Mouse (Mus musculus): ENCODE results near the gene Bicd2. TPM values are rescaled to one million over a fixed set of nuclear protein-coding genes. Genes with fewer than 3 reads are reported as not detected.

The Bicd2 gene
- 26.2 and 31.4 TPM in 2 replicates for polyA plus RNA-seq (2012; rRNA removed)

DNA sequence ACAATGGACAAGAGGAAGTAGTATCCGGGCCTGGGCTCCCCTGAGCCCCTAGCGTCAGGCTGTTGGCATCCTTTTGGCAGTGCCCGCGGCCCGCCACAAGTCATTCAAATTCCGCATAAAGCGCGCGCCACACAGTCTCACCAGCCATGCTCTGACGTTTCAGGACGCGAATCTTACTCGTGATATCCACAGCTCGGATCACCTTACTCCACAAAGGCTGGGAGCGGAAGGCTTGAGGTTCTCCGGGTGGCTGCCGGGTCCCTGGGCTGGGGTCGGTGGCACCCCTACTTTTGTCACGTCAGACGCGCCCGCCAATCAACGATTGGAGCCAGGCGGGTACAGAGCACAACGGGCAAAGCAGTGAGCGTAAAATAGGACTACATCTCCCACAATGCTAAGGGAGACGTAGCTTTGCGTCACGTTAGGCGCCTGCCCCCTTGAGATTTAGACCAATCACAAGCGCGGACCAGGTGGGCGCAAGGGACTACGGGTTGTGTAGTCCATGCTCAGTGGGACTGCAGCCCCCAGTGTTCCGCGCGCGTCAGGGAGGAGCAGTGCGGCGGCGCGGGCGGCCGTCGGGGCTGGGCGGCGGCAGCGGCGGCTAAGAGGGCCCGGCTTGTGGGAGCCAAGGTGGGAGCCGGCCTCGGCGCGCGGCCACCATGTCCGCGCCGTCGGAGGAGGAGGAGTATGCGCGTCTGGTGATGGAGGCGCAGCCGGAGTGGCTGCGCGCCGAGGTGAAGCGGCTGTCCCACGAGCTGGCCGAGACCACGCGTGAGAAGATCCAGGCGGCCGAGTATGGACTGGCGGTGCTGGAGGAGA is at the start of gene Bicd2:
Gene Bicd2, plus strand, starts transcription at position 574 of the 819 bp plus-strand sequence.
- peak; percentile 87 for DNase-seq (ENCODE audit: low read depth)

DNA sequence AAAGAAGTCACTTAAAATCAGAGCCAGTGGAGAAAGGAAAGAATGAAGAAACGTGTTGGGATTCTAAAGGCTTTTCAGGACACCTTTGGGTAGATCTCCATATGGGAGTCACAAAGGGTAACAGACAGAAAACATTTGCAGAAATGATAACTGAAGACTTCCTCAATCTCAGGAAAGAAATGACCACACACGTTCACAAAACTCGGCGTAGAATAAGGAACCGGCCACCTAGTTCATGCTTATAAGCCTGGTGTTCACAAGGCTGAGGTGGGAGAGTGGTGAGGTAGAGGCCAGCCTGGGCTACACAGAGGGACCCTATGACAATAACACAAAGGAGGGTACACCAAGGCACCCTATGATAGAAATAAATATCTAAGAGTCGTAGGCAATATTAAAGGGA is 49.4 kb upstream of the Bicd2 start:
- DNase-seq (ENCODE audit: low read depth): no peak

DNA sequence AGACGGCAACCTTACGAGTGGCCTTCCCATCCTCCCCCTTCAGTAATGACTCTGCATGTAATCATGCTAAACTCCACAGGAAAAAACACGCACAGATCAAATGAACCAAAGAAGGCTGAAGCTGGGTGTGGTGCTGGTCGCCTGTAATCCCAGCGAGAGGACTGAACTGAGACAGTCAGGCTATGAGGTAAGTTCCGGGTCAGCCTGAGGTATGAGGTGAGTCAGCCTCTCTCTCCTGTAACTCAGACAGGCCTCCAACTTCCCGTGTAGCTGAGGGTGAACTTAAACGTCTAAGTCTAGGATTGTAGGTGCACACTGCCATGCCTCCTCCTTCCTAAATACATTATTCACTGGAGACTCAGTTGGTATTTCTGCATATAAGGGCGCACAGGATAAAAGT is 47.3 kb upstream of the Bicd2 start:
- no peak for DNase-seq (ENCODE audit: low read depth)

DNA sequence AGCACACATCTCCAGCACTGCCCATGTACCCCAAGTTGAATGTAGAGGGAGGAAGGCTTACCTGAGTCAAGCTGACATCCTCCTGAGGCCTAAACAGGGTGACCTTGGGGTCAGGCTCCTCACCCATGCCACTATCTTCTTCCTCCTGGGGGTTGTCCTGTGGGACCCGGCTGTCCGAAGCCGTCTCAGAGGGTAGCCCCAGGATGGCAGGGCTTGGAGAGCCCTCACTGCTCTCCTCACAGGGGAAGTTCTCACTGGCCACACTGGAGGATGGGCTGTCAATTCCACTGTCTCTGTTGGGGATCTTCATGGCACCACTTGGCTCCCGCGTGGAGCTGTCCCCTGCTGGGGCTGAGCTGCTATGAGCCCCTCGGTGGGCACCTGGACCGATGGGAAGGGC is 45.1 kb upstream of the Bicd2 start:
- no peak for DNase-seq (ENCODE audit: low read depth)

DNA sequence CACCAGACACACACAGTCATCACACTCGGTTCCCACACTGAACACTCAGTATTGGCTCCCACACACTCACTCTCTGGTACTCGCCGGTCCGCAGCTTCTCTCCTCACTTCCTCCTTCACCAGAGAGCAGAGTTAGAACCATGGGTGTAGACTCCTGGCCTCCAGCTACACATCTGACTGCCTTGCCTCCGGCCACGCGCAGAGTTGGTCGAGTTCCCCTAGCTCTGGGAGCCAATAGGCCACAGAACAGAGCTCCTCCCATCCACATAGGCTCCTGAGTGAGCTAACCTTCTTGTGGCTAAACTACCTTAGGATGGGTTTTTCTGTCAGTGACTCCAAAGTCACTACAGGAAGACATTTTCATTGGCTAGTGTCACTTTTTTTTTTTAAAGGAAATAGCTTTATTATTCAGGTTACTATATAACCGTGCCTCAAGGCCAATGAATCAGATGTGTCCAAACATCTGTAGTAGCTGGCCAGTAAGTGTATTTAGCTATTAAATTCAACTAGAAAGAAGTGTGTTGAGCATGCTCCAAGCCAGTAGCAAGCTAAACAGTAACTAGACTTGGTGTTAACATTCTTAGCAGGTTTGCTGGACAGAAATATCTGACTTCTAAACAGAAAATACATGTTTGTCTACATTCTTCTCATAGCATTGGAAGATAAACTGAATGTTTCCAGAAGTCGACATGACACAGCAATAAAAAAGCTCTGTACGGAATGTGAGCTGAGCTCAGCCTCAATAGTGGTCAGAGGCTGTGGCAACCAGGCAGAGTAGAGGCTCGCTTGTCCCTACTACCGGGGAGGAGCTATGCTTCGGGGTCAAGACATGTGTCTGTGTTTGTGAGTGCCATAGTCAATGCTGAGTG is 42.6 kb upstream of the Bicd2 start:
- no peak for DNase-seq (ENCODE audit: low read depth)

DNA sequence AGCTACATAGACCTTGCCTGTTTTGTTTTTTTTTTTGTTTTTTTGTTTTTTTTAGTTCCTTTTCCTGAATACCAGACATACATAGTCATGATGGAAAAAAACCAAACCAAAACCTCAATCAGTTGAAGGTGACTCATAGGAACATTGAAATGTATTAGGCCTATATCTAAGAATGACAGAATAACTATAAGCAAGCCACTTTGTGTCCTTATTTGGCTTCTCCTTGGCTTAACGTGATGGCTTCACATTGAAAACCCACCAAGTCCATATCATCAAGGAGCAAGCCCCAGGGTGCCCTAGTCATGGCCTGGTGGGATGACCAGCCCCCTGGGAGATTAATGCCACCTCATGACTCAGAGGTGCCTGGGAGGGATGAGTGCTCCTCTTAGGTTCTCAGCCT is 40.6 kb upstream of the Bicd2 start:
- no peak for DNase-seq (ENCODE audit: low read depth)

DNA sequence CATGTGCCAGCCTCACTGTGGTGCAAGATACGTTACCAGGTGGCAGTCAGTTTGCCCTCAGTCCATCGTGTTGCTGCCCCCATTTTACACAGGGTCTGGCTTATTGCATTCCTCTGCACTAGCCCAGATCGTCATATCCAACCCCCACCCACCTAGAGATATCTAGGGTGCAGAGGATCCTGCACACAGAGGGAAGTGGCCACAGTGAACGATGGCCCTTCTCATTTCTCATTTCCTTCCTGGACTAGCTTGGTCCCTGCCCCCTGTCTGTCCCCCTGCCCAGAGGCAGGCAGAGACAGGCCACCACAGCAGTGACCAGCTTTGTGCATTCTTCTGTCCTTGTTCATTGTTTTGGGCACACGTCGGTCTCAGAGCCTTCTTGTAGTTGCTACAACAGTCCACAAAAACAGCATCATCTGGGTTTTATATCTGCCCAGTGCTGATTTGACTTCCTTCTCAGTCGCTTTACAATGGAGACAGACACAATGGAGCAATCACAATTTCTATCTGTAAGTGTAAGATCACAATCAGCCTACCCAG is 34.5 kb upstream of the Bicd2 start:
- no peak for DNase-seq (ENCODE audit: low read depth)

DNA sequence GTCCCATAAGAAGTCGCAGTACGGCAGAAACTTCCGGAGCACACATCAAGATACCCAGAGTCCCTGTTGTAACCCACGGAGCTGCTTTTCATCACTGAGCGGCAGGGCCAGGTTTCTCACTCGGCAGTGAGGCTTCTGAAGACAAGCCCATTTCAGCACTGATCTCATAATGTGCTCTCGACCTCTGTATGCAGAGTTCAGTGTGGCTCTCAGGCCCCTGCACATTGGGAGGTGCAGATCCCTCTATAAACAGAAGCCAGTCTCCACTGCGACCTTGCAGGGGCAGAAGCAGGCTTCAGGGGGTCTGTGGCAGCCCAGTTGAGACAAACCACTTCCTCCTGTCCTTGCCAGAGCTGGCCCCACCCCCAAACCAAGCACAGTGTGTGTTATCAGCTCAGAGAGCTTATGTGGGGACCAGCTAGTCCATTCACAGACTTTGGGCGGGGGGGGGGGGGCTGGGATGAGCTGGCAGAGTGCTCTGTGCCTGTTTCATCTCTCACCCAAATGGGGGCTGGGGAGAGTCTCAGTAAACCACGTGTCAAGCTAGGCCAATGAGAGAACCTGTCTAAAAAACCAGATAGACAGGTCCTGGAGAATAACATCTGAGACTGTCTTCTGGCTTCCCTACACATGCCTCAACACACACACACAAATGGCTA is 33.9 kb upstream of the Bicd2 start:
- no peak for DNase-seq (ENCODE audit: low read depth)

DNA sequence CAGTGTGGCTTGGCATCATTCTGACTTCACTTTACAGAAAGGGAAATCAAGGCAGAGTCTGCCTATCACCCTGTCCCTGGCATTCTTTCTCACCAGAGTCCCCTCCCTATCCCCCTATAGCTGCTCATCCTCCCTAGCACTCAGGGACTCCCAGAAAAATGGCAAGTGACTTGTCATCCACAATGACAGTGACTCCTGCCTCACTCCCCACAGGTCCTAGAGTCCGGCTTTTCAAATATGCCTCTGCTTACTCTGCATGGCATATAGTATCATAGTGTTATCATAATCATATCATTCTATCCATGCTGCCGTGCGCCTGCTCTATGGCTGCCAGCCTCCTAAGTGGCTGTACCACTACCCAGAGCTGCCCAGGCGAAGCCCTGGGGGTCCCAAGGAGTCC is 33.2 kb upstream of the Bicd2 start:
- DNase-seq (ENCODE audit: low read depth): no peak

DNA sequence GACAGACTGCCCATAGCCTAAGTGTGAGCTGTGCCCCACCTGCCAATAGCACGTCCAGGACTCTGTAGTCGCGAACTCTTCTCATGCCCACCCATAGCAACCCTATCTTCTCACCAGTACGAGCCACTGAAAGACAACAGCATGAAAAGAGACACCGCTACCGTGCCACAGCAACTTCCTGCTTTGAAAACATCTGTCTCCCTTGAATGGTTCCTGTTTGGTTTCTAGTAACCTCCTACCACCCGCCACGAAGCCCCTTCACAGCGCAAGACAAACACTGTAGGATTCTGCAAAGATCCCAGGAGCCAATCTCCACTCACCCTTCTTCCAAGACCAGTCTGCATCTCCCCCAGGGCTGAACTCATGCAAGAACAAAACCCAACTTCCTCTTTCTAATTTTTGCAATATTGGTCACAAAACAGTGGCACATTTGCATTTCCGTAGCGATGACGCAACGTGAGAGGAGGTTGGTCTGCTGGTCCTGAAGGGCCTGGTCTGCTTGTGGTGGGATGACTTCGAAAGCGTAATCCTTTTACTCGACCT is 32.5 kb upstream of the Bicd2 start:
- no peak for DNase-seq (ENCODE audit: low read depth)

DNA sequence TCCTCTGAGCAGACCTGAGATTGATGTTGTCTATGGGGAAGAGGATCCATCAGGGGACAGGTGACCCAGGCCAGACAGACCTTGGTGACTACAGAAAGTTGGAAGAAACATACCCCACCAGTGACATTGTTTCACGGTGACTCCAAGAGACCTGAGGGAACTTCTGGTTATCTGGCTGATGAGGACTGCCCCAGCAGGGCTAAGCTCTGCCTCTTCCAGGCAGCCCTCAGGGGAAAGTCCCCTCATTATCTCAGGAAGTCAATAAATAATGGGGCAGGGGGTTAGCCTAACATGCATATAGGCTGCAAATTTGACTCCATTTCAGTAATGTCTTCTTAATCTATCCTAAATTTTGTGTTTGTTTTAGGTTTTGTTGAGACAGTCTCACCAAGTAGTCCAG is 31.9 kb upstream of the Bicd2 start:
- DNase-seq (ENCODE audit: low read depth): no peak

DNA sequence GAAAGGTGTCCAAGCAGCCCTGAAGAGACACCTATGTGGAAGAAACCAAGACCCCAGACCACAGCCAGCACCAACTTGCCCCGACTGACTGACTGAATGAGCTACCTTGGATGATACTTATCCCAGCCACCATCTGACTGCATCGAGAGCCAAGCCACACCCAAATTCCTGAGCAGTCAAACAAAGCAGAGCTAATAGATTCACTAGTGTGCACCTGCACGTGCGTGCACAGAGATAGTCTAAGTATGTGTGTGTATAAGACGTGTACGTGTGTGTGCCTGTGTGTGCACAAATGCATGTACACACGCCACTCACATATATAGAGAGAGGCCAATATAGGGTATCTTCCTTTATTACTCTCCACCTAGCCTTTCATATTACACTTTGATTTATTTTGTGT is 29.7 kb upstream of the Bicd2 start:
- no peak for DNase-seq (ENCODE audit: low read depth)

DNA sequence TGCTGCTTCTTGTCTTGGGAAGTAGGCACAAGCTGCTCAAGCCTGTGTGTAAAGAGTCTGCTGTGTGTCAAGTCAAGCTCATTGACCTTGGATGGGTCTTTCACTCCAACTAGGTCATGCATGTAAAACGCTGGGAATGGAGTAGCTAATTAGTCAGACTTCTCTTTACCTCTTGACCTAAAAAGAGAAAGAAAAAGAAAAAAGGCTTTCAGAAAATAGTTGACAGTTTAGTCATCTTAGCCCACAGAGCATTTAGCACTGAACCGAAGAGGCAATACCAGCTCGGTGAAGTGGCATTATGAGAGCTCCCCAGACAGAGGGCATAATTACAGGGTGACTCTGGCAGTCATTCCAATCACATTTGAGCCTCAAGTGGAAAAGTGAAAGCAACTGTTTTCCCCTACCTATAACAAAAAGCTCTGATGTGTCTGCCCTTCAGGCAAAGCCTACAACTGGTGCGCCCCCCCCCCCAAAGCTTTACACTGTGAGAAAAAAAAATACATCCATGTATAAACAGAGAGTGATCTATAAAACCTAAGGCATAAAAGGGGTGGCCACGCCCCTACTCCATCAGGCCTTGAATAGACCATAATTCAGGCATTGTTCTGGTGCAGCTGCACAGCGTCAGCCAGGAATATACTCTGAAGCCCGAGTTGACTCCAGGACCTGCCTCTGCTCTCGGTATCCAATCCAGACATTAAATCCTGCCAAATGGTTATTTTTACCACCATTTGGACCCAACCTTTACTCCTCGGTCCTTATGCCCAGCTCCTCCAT is 24.8 kb upstream of the Bicd2 start:
- no peak for DNase-seq (ENCODE audit: low read depth)

DNA sequence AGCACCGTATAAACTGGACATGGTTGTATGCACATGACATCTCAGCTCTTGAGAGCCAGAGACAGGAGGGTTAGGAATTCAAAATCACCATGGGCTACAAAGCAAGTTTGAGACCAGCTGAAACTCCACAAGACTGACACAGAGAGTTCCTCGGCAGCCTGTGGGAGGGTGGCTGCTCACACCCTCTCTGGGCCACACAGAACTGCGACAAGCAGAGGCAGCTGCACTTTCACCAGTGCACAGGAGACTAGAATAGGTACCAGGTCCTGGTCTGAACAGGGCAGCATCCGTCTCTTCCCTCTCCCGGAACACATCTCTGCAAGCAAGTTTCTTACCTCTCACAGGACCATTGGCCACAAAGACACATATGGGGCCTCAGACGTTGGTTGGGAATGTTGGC is 23.9 kb upstream of the Bicd2 start:
- no peak for DNase-seq (ENCODE audit: low read depth)

DNA sequence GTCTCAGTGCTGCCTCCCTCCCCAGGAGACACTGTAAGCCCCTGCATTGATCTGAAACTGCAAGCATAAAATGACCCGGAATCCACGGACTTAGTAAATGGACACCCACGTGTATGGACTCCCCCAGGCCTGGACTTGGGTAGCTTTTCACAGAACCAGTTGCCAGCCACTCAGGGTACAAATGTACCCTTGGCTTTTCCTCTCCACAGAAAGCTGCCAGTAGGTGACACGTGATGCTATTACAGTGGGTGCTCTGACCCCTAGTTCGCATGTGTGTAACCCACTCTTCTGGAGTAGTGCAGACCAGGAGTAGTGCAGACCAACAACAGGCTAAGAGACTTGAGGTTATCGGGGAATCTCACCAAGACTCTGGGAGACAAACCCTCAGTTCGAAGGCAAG is 23.5 kb upstream of the Bicd2 start:
- no peak for DNase-seq (ENCODE audit: low read depth)

DNA sequence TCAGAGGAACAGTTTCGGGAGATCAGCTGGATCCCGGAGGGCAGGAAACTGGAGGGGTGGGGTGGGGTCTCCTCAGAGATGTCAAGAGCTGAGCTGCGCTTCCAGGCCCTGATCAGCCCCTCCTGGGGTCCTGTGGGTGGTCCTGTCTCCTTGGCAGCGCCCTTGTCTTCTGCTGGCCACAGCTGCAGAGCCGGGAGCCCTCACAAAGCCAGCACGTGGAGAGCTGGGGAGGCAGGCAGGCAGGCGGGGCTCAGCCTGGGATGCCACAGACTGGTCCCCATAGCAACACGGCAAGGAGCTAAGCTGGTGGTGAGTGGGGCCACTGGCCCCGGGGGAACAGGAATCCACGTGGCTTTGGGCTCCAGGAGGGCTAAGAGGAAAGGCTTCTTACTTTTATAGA is 21.3 kb upstream of the Bicd2 start, which contains the start of gene Fgd3:
Gene Fgd3, minus strand, starts transcription at position 272 of the 400 bp plus-strand sequence.
- DNase-seq (ENCODE audit: low read depth): no peak

DNA sequence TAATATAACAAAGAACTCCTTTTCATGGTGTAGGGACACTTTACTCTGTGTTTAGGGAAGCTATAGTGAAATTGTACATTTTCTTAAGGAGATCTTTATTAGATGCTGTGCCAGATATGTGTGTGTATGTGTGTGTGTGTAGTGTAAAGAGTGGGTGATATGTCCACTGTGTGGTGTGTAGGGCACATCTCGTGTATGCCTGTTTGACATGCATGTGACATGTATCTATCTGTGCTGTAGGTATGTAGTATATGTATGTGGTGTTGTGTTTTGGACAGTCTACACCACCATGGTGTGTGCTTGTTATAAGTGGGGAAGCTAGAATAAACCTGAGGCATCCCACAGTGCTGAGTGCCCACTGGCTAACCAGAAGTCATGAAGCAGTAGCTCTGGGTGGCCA is 20.9 kb upstream of the Bicd2 start:
- DNase-seq (ENCODE audit: low read depth): no peak

DNA sequence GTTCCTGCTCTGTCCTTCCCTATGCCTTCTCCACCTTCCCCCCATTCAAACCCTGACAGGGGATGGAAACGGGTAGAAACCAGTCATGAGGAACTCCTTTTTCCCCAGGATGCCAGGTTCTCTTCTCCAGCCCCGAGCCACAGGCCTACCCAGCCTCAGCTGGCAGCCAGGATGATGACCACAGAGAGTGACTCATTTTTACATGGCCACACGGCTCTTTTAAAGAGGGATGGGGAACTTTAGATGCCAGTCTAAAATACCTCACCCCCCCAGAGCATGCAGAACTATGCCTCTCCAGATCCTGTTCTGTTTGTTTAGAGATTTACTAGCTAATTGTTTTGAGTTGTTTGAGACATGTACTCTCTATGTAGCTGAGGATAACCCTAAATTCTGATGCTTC is 19.9 kb upstream of the Bicd2 start:
- DNase-seq (ENCODE audit: low read depth): no peak

DNA sequence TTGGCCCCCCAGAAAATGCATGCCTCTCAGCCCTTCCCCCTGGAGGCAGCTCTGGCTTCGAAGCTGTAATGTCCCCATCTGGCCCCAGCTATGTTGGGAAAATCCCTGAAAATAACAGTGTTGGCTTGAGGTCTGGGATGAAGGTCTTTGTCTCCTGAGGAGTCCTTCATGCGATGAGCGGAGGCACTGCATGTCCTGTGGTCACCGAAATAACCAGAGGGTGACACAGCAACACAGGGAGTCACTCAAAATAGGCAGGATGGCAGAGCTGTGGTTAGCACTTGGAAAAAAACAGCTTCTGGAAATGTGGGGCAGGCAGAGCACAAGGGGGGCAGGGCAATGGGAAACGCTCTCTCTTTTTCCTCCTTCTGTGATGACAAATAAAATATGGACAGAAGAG is 19.2 kb upstream of the Bicd2 start:
- no peak for DNase-seq (ENCODE audit: low read depth)

DNA sequence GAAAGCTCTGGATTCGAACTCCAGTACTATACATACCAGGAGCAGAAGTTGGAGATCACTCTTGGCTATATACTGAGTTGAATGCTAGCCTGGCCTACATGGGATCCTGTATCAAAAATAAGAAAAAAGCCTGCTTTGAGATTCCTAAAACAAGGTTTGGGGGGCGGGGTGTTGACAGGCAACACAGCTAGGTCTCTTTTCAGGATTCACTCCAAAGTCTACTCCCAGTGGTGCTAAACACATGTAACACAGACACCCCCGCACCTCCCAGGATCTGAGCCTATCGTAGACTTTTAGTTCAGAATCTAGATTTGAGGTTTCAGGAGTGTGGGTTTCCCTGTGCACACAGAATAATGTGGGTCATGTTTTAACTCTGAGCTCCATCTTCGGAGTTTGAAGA is 18.6 kb upstream of the Bicd2 start:
- no peak for DNase-seq (ENCODE audit: low read depth)

DNA sequence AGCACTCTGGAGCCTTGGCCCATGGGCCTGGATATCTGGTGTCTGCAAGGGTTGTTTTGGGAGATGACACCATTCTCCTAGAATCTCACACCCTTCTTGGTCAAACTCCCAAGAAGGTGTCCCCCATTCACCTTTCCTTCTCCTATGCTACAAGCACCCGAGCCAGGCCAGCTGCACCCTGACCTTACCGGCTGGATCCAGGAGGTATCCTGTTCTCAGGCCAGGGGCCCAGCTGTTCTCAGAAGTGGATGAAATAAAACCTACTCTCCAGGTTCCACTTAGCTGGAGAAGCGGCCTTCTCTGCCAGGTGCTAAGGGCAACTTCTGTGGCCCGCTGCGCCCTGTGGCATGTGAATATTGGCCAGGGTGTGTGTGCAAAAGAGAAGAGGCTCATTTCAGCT is 16.5 kb upstream of the Bicd2 start:
- no peak for DNase-seq (ENCODE audit: low read depth)
